Mouse (Mus musculus) adrenal gland, adult 8-10 months (tissue): ENCODE measurements around the gene Car14. TPM values are rescaled to one million over a fixed set of nuclear protein-coding genes. Genes with fewer than 3 reads are reported as not detected.
"Not testable (repeated sequence)": the region's sequence is repeated elsewhere in the genome, so short reads cannot be mapped to it uniquely, and the experiment has no call there.

ENCODE experiments used
- DNase-seq: peaks from one replicate; pipeline ENCODE4 v3.0.0; 2022
- total RNA-seq, 4 experiments: library from RNA; stranded (reverse); gene quantifications; 2 replicates each; pipeline ENCODE4 v1.2.4; 2022

Gene Car14
- total RNA-seq, 4 experiments from 2014 or later, result 0.22 to 2.4 (median 0.55) TPM; not detected in 1

- no peak for DNase-seq
Measured at GRCm38 (mm10) chr3:95891211-95892065, 13.1 kb downstream of the Car14 start, which contains the start of gene BC028528. TSS of gene BC028528 (minus strand) at chr3:95892005.

- DNase-seq, result no peak
Measured at GRCm38 (mm10) chr3:95889664-95890063, 14.8 kb downstream of the Car14 start.

- no peak for DNase-seq
Measured at GRCm38 (mm10) chr3:95887596-95887995, 16.9 kb downstream of the Car14 start.

GRCm38 (mm10) chr3:95884400-95884799, 20.1 kb downstream of the Car14 start:
- DNase-seq, result no peak

- DNase-seq, result peak; percentile 64
Measured at GRCm38 (mm10) chr3:95882816-95883425, 21.6 kb downstream of the Car14 start.

- peak; percentile 97 for DNase-seq
Measured at GRCm38 (mm10) chr3:95881979-95882815, 22.3 kb downstream of the Car14 start, which contains the start of gene Ciart. TSS of gene Ciart (minus strand) at chr3:95882251.

- no peak for DNase-seq
Measured at GRCm38 (mm10) chr3:95879063-95879462, 25.4 kb downstream of the Car14 start.

GRCm38 (mm10) chr3:95872048-95872447, 32.4 kb downstream of the Car14 start:
- no peak for DNase-seq

- DNase-seq, result peak; percentile 87
Measured at GRCm38 (mm10) chr3:95871392-95871867, 33.1 kb downstream of the Car14 start, which contains the start of gene Mrps21. TSS of gene Mrps21 (minus strand) at chr3:95871519.

GRCm38 (mm10) chr3:95870976-95871375, 33.5 kb downstream of the Car14 start:
- no peak for DNase-seq

- no peak for DNase-seq
Measured at GRCm38 (mm10) chr3:95867408-95867807, 37.1 kb downstream of the Car14 start.

- no peak for DNase-seq
Measured at GRCm38 (mm10) chr3:95866071-95866470, 38.4 kb downstream of the Car14 start.

- DNase-seq, result no peak
Measured at GRCm38 (mm10) chr3:95865571-95865970, 38.9 kb downstream of the Car14 start.

GRCm38 (mm10) chr3:95865050-95865449, 39.4 kb downstream of the Car14 start:
- no peak for DNase-seq

GRCm38 (mm10) chr3:95863578-95863977, 40.9 kb downstream of the Car14 start:
- no peak for DNase-seq

- peak; percentile 48 for DNase-seq
Measured at GRCm38 (mm10) chr3:95861796-95862195, 42.7 kb downstream of the Car14 start.

- no peak for DNase-seq
Measured at GRCm38 (mm10) chr3:95861216-95861615, 43.3 kb downstream of the Car14 start.

GRCm38 (mm10) chr3:95860323-95860722, 44.2 kb downstream of the Car14 start:
- DNase-seq, result no peak

GRCm38 (mm10) chr3:95858278-95858677, 46.2 kb downstream of the Car14 start:
- not testable (repeated sequence) for DNase-seq

- DNase-seq, result not testable (repeated sequence)
Measured at GRCm38 (mm10) chr3:95857050-95857449, 47.4 kb downstream of the Car14 start.

GRCm38 (mm10) chr3:95856115-95856514, 48.4 kb downstream of the Car14 start:
- DNase-seq, result no peak

- peak; percentile 92 for DNase-seq
Measured at GRCm38 (mm10) chr3:95855502-95856089, 48.9 kb downstream of the Car14 start, which contains the start of gene Prpf3. TSS of gene Prpf3 (minus strand) at chr3:95855885.
